Mouse (Mus musculus) CH12.LX (cell line): ENCODE measurements around the gene Ces1a. TPM values are rescaled to one million over a fixed set of nuclear protein-coding genes. Genes with fewer than 3 reads are reported as not detected.

Experiments used
- DNase-seq: peaks from one replicate; pipeline ENCODE4 v3.0.0-alpha.2; 2013; ENCODE audit errors: extremely low read depth
- H3K27ac ChIP-seq: 2 replicates; pipeline ENCODE4 v1.5.1; 2012; ENCODE audit warnings: low read depth, mild to moderate bottlenecking, control low read depth, moderate library complexity; ENCODE audit not compliant: insufficient read depth
- H3K27me3 ChIP-seq: replicated peaks from 2 replicates; pipeline ENCODE3; 2012; ENCODE audit warnings: inconsistent platforms
- H3K36me3 ChIP-seq, 2 experiments: replicated peaks in 1 of 2; 2 replicates each; pipeline versions ENCODE3 to v1.6.1; 2012; ENCODE audit warnings: inconsistent platforms in 1 of 2, low read length in 1 of 2, mild to moderate bottlenecking in 1 of 2, mixed read lengths in 1 of 2, moderate library complexity in 1 of 2; ENCODE audit not compliant: control insufficient read depth in 1 of 2, insufficient read depth in 1 of 2
- H3K4me1 ChIP-seq, 2 experiments: 2 replicates each; pipeline ENCODE4 v1.6.1; 2012; ENCODE audit warnings: inconsistent platforms in 1 of 2, moderate library complexity in 1 of 2; ENCODE audit not compliant: insufficient read depth in 2 of 2, control insufficient read depth in 1 of 2
- H3K4me2 ChIP-seq: 2 replicates; pipeline ENCODE4 v1.6.1; 2012; ENCODE audit warnings: low read depth, mild to moderate bottlenecking, control low read depth; ENCODE audit not compliant: poor library complexity, insufficient read depth, severe bottlenecking
- H3K4me3 ChIP-seq, 3 experiments: fragments of 150-350 bp in 1 of 3; sonication (generic) in 1 of 3; replicated peaks in 1 of 3; 2 replicates each; pipeline versions ENCODE3 to v1.5.1; 2011 to 2012; ENCODE audit warnings: low read depth in 2 of 3, low read length in 2 of 3, mild to moderate bottlenecking in 2 of 3, moderate library complexity in 2 of 3, control low read depth in 1 of 3, improper control_type of control experiment in 1 of 3, inconsistent platforms in 1 of 3, mixed read lengths in 1 of 3; ENCODE audit not compliant: poor library complexity in 1 of 3
- H3K79me2 ChIP-seq: replicated peaks from 2 replicates; pipeline ENCODE4 v1.6.1; 2012; ENCODE audit warnings: mild to moderate bottlenecking, moderate library complexity; ENCODE audit not compliant: control insufficient read depth, poor library complexity, insufficient read depth, severe bottlenecking; ENCODE audit errors: extremely low read depth
- H3K9ac ChIP-seq: 2 replicates; pipeline ENCODE4 v1.6.1; 2012; ENCODE audit warnings: low read depth, mild to moderate bottlenecking, control low read depth, moderate library complexity; ENCODE audit not compliant: insufficient read depth
- H3K9me3 ChIP-seq: replicated peaks from 2 replicates; pipeline ENCODE3; 2012; ENCODE audit warnings: low read length, inconsistent platforms, mixed read lengths
- CHD1 ChIP-seq: IDR thresholded peaks from 2 replicates; pipeline ENCODE4 v1.6.1; 2012; ENCODE audit warnings: low read depth, low read length, improper control_type of control experiment, inconsistent platforms
- CTCF ChIP-seq, 2 experiments: IDR thresholded peaks in 1 of 2; conservative IDR thresholded peaks in 1 of 2; 2 replicates each; pipeline ENCODE4 v1.5.1; 2011 to 2012; ENCODE audit warnings: low read depth in 2 of 2, low read length in 2 of 2, improper control_type of control experiment in 1 of 2, inconsistent platforms in 1 of 2, mild to moderate bottlenecking in 1 of 2, moderate library complexity in 1 of 2
- ELF1 ChIP-seq: IDR thresholded peaks from 2 replicates; pipeline ENCODE4 v1.6.1; 2014; ENCODE audit warnings: low read depth, mild to moderate bottlenecking, inconsistent platforms, low read length, improper control_type of control experiment
- EP300 ChIP-seq: IDR thresholded peaks from 2 replicates; pipeline ENCODE4 v1.6.1; 2011; ENCODE audit warnings: low read length, improper control_type of control experiment
- ETS1 ChIP-seq: conservative IDR thresholded peaks from 2 replicates; pipeline ENCODE4 v1.6.1; 2012; ENCODE audit warnings: low read depth, mild to moderate bottlenecking, inconsistent platforms, low read length, improper control_type of control experiment, moderate library complexity
- HCFC1 ChIP-seq: IDR thresholded peaks from 2 replicates; pipeline ENCODE4 v1.6.1; 2012; ENCODE audit warnings: low read depth, mild to moderate bottlenecking, inconsistent platforms, low read length, improper control_type of control experiment
- JUND ChIP-seq: conservative IDR thresholded peaks from 2 replicates; pipeline ENCODE4 v1.6.1; 2011; ENCODE audit warnings: low read depth, low read length, improper control_type of control experiment
- MAFK ChIP-seq: IDR thresholded peaks from 2 replicates; pipeline ENCODE4 v1.6.1; 2011; ENCODE audit warnings: low read length, improper control_type of control experiment; ENCODE audit not compliant: insufficient replicate concordance
- MAX ChIP-seq: IDR thresholded peaks from 2 replicates; pipeline ENCODE4 v1.6.1; 2011; ENCODE audit warnings: low read length, improper control_type of control experiment
- MEF2A ChIP-seq: IDR thresholded peaks from 2 replicates; pipeline ENCODE4 v1.6.1; 2014; ENCODE audit warnings: low read depth, mild to moderate bottlenecking, inconsistent platforms, low read length, improper control_type of control experiment, borderline replicate concordance
- MYC ChIP-seq: IDR thresholded peaks from 2 replicates; pipeline ENCODE4 v1.6.1; 2011; ENCODE audit warnings: low read depth, mild to moderate bottlenecking, improper control_type of control experiment, low read length
- NRF1 ChIP-seq: IDR thresholded peaks from 2 replicates; pipeline ENCODE4 v1.6.1; 2014; ENCODE audit warnings: low read depth, mild to moderate bottlenecking, inconsistent platforms, low read length, improper control_type of control experiment, moderate library complexity
- POLR2A ChIP-seq: IDR thresholded peaks from 2 replicates; pipeline ENCODE4 v1.6.1; 2011; ENCODE audit warnings: low read depth, mild to moderate bottlenecking, improper control_type of control experiment, low read length
- POLR2AphosphoS2 ChIP-seq: IDR thresholded peaks from 2 replicates; pipeline ENCODE4 v1.6.1; 2011; ENCODE audit warnings: low read depth, low read length, improper control_type of control experiment
- RCOR1 ChIP-seq: conservative IDR thresholded peaks from 2 replicates; pipeline ENCODE4 v1.6.1; 2012; ENCODE audit warnings: low read depth, mild to moderate bottlenecking, inconsistent platforms, low read length, improper control_type of control experiment
- SIN3A ChIP-seq: IDR thresholded peaks from 2 replicates; pipeline ENCODE4 v1.6.1; 2012; ENCODE audit warnings: low read length, improper control_type of control experiment, inconsistent platforms
- TBP ChIP-seq: conservative IDR thresholded peaks from 2 replicates; pipeline ENCODE4 v1.6.1; 2011; ENCODE audit warnings: low read depth, low read length, improper control_type of control experiment
- UBTF ChIP-seq: IDR thresholded peaks from 2 replicates; pipeline ENCODE4 v1.6.1; 2012; ENCODE audit warnings: low read depth, mild to moderate bottlenecking, inconsistent platforms, low read length, improper control_type of control experiment, moderate library complexity
- USF1 ChIP-seq: IDR thresholded peaks from 2 replicates; pipeline ENCODE4 v1.6.1; 2014; ENCODE audit warnings: low read depth, mild to moderate bottlenecking, inconsistent platforms, low read length, improper control_type of control experiment
- USF2 ChIP-seq: conservative IDR thresholded peaks from 2 replicates; pipeline ENCODE4 v1.6.1; 2011; ENCODE audit warnings: low read depth, low read length, improper control_type of control experiment
- ZC3H11A ChIP-seq: IDR thresholded peaks from 2 replicates; pipeline ENCODE4 v1.6.1; 2012; ENCODE audit warnings: low read depth, mild to moderate bottlenecking, inconsistent platforms, low read length, improper control_type of control experiment
- ZKSCAN1 ChIP-seq: IDR thresholded peaks from 2 replicates; pipeline ENCODE4 v1.6.1; 2012; ENCODE audit warnings: low read depth, inconsistent platforms, low read length, improper control_type of control experiment, borderline replicate concordance
- ZMIZ1 ChIP-seq: IDR thresholded peaks from 2 replicates; pipeline ENCODE4 v1.6.1; 2012; ENCODE audit warnings: low read depth, mild to moderate bottlenecking, inconsistent platforms, low read length, improper control_type of control experiment
- dilution Hi-C: fragments of 300-500 bp; cut with MboI; formaldehyde crosslinking; loops from 2 replicates; pipeline ENCODE4 v1.14.3; 2020; ENCODE audit warnings: low sequenced_read_pairs; ENCODE audit not compliant: extremely low pct_unique_long_range_greater_than_20kb, extremely low pct_ligation_motif_present
- in situ Hi-C: fragments of 300-500 bp; cut with MboI; formaldehyde crosslinking; loops from 3 replicates; pipeline ENCODE4 v1.14.3; 2019; ENCODE audit warnings: low sequenced_read_pairs, low pct_ligation_motif_present, low pct_unique_long_range_greater_than_20kb, mixed read lengths
- polyA plus RNA-seq: library from polyadenylated mRNA; unstranded; fragments of >175 nt; gene quantifications from 2 replicates; pipeline ENCODE4 v1.2.1, GENCODE M21; 2012; ENCODE audit warnings: low read depth; ENCODE audit not compliant: insufficient read length
- total RNA-seq, 2 experiments: library from RNA; depleted of rRNA; stranded (reverse); fragments of 300-350 nt in 1 of 2; fragments of >200 nt in 1 of 2; gene quantifications; 2 replicates each; pipeline ENCODE4 v1.2.3; 2012 to 2014

Gene Ces1a
- total and polyA plus RNA-seq, 3 experiments: not detected

DNA sequence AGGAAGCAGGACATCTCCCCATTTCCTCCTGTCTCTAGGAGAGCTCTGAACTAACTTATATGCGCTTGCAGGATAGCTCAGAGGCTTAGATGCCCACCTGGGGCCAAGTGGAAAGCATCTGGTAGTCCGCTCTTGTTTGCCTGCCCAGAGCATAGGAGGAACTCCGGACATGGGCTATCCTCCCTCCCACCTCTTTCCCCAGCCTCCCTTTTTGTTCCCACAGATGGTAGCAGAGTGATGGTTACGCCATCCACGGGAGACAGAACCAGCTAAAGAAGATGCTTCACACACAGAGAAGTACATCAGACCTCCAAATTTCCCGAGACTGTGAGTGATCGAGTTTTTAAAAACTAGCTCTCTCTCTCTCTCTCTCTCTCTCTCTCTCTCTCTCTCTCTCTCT lies 40.2 kb upstream of the Ces1a start:
- DNase-seq: no peak
- no peak overlapping the region for H3K4me2 ChIP-seq

GRCm38 (mm10) chr8:93079887-93080286 lies 31.9 kb upstream of the Ces1a start, which contains the start of gene Ces1b:
Gene Ces1b (minus strand): TSS chr8:93080017.
- no peak for DNase-seq
- no peaks in the 10 kb centered on the region for H3K9me3 ChIP-seq
- H3K9ac ChIP-seq: no peak within 1 kb of the TSS
- dilution Hi-C loops: no loop called here
- H3K4me1 ChIP-seq: no peaks in the 10 kb centered on the region
- in situ Hi-C loops: no loop called here
- no peaks in the 10 kb centered on the region for H3K79me2 ChIP-seq
- no peak within 1 kb of the TSS for H3K4me2 ChIP-seq
- peaks cover 10% of the 10 kb centered on the region for H3K27me3 ChIP-seq
- H3K36me3 ChIP-seq: no peaks in the 10 kb centered on the region
- TF ChIP-seq ZC3H11A: no peak
- TF ChIP-seq CHD1: no peak
- no peak for TF ChIP-seq SIN3A
- TF ChIP-seq UBTF: no peak
- no peak for TF ChIP-seq TBP
- TF ChIP-seq RCOR1: no peak
- TF ChIP-seq JUND: no peak
- H3K4me3 ChIP-seq: no peak within 1 kb of the TSS
- H3K27ac ChIP-seq: no peak within 1 kb of the TSS

More for the DNA sequence above, 40.2 kb upstream of the Ces1a start:
- no peaks in the 10 kb centered on the region for H3K79me2 ChIP-seq
- no peaks in the 10 kb centered on the region for H3K36me3 ChIP-seq
- H3K4me1 ChIP-seq: no peaks in the 10 kb centered on the region
- no peaks in the 10 kb centered on the region for H3K9me3 ChIP-seq
- H3K4me3 ChIP-seq: no peak overlapping the region
- no peak overlapping the region for H3K9ac ChIP-seq
- in situ Hi-C loops (no loop called here), dilution Hi-C loops (no loop called here)
- H3K27ac ChIP-seq: no peak overlapping the region
- peaks cover 4% of the 10 kb centered on the region for H3K27me3 ChIP-seq
- TF ChIP-seq EP300 (no peak), ETS1 (no peak), MEF2A (no peak), SIN3A (no peak), ZMIZ1 (no peak), JUND (no peak), POLR2A (no peak), TBP (no peak), MAX (no peak)

- Histone ChIP-seq H3K4me1 (no peaks in the 10 kb centered on the region), H3K27ac (no peak overlapping the region), H3K27me3 (peaks cover 23% of the 10 kb centered on the region), H3K79me2 (no peaks in the 10 kb centered on the region), H3K36me3 (no peaks in the 10 kb centered on the region), H3K9me3 (no peaks in the 10 kb centered on the region), H3K4me3 (no peak overlapping the region), H3K9ac (no peak overlapping the region), H3K4me2 (no peak overlapping the region)
- TF ChIP-seq USF1: no peak
- no peak for TF ChIP-seq NRF1
- no peak for TF ChIP-seq HCFC1
- TF ChIP-seq ZKSCAN1: no peak
- no peak for TF ChIP-seq POLR2AphosphoS2
- no peak for TF ChIP-seq ZMIZ1
- TF ChIP-seq MYC: no peak
- no peak for TF ChIP-seq ELF1
- TF ChIP-seq CTCF (conservative IDR thresholded peaks at IDR 0.05 in 1 of 2, IDR thresholded peaks at IDR 0.05 in 1 of 2; ENCODE audit: low read depth in 2 of 2, low read length in 2 of 2): no peak
- no peak for TF ChIP-seq UBTF
- no peak for TF ChIP-seq USF2
- TF ChIP-seq SIN3A: no peak
- no peak for TF ChIP-seq ETS1
- TF ChIP-seq MAFK: no peak
- dilution Hi-C loops: no loop called here
- in situ Hi-C loops: no loop called here
- no peak for DNase-seq
Measured at GRCm38 (mm10) chr8:93075251-93075650, 27.3 kb upstream of the Ces1a start.
